Mouse (Mus musculus): ENCODE results near the gene Ran.

Ran gene

DNA sequence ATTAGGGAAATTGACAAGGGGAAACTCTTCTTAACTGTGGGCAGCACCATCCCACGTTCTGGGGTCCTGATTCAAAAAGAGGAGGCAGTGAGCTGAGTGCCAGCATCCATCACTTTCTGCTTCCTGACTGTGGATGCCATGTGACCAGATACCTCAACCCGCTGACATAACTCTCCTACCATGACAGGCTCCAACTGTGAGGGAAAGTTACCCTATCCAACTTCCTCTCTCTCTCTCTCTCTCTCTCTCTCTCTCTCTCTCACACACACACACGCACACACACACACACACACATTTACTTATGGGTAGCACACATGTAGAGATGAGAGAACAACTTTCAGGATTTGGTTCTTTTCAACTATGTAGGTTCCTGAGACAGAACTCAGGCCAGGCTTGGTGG lies 10.3 kb upstream of the Ran start:
- in situ Hi-C loops (cut with MboI, MseI), result loop anchor here (5.0 to 25.0 kb wide), 5 partner anchors 838 to 1397 kb away; partner anchors contain the start of genes Rabgef1 (in 1 of the 2), Sbds (in 1 of the 2), Sumf2 (in 1 of the 2) and Tyw1 (in 1 of the 2)

DNA sequence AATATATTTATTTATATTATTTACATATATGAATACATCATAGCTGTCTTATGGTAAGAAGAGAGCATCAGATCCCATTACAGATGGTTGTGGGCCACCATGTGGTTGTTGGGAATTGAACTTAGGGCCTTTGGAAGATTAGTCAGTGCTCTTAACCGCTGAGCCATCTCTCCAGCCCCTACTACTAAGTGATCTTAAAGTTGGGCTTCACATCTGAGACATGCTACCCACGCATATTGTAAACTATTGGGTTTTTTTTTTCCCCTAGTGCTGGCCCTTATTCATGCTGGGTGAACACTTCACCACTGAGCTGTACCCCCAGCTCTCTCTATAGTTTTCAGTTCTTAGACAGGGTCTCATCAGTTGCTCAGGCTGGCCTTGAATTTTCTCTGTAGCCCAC lies 8.9 kb upstream of the Ran start:
- in situ Hi-C loops (cut with MboI, MseI), result loop anchor here (5.0 to 25.0 kb wide), 5 partner anchors 1076 to 1399 kb away; partner anchors contain the start of genes Sbds (in 2 of the 2), Tyw1 (in 2 of the 2) and Rabgef1 (in 1 of the 2)

DNA sequence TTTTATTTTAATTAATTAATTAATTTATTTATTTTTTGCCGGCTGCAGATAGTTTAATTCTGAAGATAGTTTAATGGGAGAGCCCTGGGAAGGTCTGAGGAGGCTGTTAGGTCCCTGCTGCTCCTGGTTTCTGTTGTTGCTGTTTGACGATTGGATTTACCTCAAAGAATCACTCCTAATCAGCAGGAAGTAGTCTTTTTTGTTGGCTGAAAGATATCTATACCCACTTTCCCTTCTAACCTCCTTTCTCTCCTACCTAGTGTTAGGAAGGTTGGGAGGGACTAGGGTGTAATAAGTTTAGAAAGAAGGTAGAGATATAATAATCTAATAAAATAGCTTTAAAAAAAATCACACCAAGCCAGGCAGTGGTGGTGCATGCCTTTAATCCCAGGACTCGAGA lies 4.8 kb upstream of the Ran start:
- in situ Hi-C loops (cut with MboI, MseI), result loop anchor here (25.0 kb wide), 4 partner anchors 1072 to 1403 kb away; partner anchors contain the start of genes Rabgef1 (in 1 of the 2), Sbds (in 1 of the 2) and Tyw1 (in 1 of the 2)

DNA sequence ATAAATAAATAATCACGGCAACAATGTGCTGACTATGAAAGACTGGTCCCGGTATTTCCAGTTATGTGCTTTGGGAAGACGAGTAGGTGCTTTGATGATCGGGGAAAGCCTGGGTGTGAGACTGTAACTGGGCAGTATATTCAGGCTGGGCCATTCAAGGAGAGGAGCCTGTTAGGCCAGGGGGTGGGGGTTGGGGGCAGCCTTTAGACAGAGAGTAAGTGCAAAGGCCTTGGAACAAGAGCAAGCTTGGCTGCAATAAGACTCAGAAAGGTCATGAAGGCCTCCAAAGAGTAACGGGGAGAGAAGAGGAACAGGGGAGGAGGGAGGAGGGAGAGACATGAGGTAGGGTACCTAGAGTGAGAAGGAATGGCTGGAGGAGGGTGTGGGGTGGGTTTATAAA lies 4.3 kb upstream of the Ran start:
- in situ Hi-C loops (cut with MboI, MseI), result loop anchor here (25.0 kb wide), 4 partner anchors 1072 to 1403 kb away; partner anchors contain the start of genes Rabgef1 (in 1 of the 2), Sbds (in 1 of the 2) and Tyw1 (in 1 of the 2)

DNA sequence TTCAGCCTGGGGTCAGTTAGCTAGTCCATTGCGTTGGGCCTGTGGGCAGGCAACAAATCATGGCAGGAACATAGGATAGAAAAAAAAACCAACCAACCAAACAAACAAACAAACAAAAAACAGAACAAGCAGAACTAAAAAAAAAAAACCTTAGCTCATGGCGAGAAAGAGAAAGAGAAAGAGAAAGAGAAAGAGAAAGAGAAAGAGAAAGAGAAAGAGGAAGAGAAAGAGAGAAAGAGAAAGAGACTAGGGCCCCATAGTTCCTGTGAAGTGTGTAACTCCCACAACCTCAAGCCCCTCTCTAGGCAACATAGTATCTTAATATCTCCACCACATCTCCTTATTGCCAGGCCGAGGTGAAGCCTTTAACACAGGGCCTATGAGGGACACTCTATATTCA lies 3.5 kb upstream of the Ran start:
- in situ Hi-C loops (cut with MboI, MseI), result loop anchor here (25.0 kb wide), 4 partner anchors 1071 to 1404 kb away; partner anchors contain the start of genes Rabgef1 (in 1 of the 2), Sbds (in 1 of the 2) and Tyw1 (in 1 of the 2)

DNA sequence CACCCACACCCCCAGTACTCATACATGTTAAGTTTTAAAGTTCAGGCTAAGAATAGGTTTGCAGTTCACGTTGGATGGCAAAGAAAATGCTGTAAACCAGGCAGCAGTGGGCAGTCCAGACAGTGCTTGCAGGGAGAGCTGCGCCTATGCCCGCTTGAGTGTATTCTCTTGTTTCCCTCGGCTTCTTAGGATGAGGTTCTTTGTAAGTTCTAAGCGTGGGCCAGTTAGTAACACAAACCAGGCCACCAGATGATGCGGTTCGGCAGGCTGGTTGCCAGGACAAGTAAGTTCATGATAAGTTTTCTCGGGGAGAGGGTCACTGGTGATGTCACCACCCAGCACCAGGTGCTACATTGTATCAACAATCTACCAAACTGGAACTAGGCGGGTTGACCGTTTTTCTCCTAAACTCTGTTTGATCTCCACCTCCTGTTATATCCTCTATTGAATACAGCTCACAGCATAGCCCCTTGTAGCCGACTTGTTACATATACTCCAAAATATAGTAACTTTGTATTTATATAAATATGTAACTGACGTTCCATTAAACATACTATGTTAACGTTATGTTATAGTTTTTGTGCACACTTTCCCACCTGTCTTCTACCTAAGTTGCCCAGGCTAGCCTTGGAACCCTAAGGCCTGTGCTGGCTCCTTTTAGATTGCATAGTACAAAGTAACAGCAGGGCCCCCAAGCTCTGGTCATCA lies 933 bp upstream of the Ran start:
- in situ Hi-C loops (cut with MboI, MseI), result loop anchor here (25.0 kb wide), 4 partner anchors 1068 to 1407 kb away; partner anchors contain the start of genes Rabgef1 (in 1 of the 2), Sbds (in 1 of the 2) and Tyw1 (in 1 of the 2)

DNA sequence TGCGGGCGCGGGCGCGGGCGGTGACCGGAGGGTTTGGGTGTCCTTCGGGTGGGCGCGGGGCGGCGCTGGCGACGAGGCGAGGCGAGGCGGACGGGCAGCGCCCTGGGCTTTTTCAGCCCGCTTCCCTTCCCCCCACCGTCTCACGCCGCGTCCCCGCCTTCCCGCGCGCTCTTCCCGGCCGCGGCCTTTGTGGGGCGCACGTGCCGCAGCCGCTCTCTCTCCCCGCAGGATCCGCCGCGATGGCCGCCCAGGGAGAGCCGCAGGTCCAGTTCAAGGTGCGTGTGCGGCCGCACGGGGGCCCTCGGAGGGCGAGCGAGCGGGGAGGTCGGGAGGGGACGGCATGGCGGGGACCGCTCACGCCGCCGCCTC lies 415 bp downstream of the Ran start:
- in situ Hi-C loops (cut with MboI, MseI), result loop anchor here (10.0 to 25.0 kb wide), 6 partner anchors 565 to 1408 kb away; partner anchors contain the start of genes Gusb (in 1 of the 2), Mmp17 (in 1 of the 2), Rabgef1 (in 1 of the 2) and Sbds (in 1 of the 2)

DNA sequence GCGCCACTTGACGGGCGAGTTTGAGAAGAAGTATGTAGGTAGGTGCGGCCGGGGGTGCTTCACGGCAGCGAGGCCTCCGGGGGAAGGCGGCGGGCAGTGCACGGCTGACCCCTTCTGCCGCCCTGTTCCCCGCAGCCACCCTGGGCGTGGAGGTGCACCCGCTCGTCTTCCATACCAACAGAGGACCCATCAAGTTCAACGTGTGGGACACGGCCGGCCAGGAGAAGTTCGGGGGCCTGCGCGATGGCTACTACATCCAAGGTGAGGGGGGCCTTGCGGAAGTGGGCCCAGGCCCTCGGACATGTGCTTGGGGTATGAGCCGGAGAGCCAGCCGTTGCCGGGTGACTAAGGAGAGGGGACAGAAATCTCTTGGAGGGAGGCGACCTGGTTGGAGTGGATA lies 862 bp downstream of the Ran start:
- in situ Hi-C loops (cut with MboI, MseI), result loop anchor here (10.0 to 25.0 kb wide), 6 partner anchors 564 to 1408 kb away; partner anchors contain the start of genes Gusb (in 1 of the 2), Mmp17 (in 1 of the 2), Rabgef1 (in 1 of the 2) and Sbds (in 1 of the 2)

DNA sequence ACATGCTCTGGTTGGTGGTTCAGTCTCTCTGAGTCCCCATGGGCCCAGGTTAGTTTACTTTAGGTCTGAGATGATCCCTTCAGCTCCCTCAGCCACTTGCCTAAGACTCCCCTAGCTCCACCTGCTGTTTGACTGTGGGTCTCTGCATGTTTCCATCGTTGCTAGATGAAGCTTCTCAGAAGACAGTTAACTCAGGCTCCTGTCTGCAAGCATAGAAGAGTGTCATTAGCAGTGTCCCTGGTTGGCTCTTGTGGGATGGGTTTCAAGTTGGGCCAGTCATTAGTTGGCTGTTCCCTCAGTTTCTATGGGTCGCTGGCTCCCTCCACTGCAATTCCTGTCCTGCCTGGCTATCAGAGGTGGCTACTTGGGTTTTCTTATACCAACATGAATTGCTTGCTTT lies 5.2 kb downstream of the Ran start:
- in situ Hi-C loops (cut with MboI, MseI), result loop anchor here in 1 of 2 experiments (10.0 kb wide), 2 partner anchors 560 to 980 kb away; partner anchors contain the start of genes Gusb and Mmp17

DNA sequence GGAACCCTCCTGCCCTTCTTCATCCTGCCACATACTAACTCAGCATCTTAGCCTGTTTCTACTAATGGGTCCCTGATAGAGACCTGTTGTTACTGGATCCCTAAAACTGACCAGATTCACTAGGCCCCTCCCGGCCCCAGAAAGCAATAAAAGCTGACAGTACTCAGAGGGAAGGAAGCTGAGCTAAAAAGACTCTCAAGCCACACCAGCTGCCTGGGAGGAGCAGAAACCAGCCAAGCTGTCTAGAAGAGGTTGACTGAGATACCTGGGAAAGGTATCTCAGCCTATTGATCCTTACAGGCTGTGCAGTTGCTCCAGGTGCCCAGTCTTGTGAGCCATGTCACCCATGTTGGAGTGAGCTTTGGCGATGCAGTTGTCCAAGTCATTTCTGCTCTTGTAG lies 5.9 kb downstream of the Ran start:
- in situ Hi-C loops (cut with MboI, MseI), result loop anchor here in 1 of 2 experiments (10.0 kb wide), 2 partner anchors 559 to 979 kb away; partner anchors contain the start of genes Gusb and Mmp17

DNA sequence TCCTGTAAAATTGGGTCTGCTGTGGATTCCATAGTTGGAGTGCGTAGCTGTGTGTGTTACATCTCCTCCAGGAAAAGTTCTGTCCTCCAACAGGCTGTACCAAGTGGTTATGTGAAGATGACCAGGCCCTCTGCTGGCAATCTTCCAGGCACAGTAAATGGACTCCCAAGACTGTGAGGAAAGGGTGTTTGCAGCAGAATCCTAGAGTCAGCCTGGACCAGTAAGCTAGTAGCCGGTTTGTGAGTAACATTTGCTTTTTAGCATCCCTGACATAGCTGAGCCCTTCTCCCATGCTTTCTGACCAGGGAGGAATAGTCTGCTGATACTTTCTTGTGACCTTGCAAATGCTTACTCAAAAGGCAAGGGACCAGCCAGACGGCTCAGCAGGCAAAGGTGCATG lies 6.3 kb downstream of the Ran start:
- in situ Hi-C loops (cut with MboI, MseI), result loop anchor here in 1 of 2 experiments (10.0 kb wide), 2 partner anchors 559 to 979 kb away; partner anchors contain the start of genes Gusb and Mmp17

DNA sequence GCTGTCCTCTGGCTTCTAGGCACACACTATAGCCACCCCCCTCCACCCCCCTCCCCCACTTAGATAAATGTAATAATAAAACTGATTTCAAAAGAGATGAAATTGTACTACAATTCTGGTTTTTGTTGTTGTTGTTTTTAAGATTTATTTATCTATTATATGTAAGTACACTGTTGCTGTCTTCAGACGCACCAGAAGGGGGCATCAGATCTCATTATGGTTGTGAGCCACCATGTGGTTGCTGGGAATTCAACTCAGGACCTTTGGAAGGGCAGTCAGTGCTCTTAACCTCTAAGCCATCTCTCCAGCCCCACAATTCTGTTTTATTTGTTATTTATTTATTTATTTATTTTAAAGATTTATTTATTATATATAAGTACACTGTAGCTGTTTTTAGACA lies 6.8 kb downstream of the Ran start:
- in situ Hi-C loops (cut with MboI, MseI), result loop anchor here in 1 of 2 experiments (10.0 kb wide), 2 partner anchors 558 to 978 kb away; partner anchors contain the start of genes Gusb and Mmp17

DNA sequence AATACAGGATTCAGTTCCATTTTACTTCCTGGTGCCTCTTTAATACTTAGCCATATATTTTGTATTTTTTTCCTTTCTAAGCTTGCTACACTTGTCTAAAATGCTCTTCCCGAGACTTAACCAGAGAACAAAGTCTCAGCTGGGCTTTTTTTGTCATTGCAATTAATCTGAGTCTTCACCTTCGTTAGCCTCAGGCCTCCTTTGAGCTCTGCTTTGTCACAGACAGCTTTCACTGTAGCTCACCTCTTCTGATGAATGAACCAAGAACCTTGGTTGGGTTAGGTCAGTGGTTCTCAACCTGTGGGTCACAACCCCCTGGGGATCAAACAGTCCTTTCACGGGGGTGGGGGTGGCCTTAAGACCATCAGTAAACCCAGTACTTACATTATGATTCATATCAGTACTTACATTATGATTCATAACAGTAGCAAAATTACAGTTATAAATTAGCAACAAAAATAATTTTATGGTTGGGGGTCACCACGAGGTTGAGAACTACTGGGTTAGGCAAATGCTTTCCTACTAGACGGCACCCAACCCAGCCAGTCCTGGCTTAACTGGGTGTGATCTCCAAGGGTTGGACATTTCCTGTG lies 9.4 kb downstream of the Ran start:
- in situ Hi-C loops (cut with MboI, MseI), result loop anchor here in 1 of 2 experiments (10.0 kb wide), 2 partner anchors 556 to 976 kb away; partner anchors contain the start of genes Gusb and Mmp17

DNA sequence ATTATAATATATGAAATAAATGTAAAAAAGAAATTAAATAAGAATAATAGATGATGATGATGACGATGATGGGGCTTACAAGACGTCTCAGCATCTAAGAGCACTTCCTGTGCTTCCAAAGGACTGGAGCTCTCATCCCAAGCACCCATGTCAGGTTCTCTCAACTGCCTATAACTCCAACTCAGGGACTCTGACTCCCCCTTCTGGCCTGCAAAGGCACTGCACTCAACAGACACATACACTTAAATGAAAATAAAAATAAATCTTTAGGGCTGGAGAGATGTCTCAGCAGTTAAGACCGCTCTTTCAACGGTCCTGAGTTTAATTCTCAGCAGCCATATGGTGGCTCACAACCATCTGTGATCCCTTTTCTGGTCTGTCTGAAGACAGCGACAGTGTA lies 16.8 kb downstream of the Ran start:
- in situ Hi-C loops (cut with MboI, MseI), result no loop called here

DNA sequence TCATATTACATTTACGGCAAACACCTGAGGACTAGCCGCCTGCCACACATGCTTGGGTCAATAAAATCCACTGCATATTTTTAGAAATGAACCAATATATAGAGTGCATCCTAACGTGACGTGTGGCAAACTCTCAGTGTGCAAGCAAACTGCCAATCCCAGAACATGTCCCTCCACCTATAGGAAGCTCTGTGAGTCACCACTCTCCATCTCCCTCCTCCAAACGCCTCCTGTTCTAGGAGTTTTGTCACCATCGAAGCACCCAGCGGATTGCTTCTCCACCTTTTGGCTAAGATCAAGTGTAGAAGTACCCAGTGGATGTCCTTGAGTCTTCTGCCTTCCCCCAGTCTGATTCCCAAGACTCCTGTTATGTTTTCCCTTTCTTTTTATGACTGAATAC lies 17.9 kb downstream of the Ran start:
- in situ Hi-C loops (cut with MboI, MseI), result no loop called here

DNA sequence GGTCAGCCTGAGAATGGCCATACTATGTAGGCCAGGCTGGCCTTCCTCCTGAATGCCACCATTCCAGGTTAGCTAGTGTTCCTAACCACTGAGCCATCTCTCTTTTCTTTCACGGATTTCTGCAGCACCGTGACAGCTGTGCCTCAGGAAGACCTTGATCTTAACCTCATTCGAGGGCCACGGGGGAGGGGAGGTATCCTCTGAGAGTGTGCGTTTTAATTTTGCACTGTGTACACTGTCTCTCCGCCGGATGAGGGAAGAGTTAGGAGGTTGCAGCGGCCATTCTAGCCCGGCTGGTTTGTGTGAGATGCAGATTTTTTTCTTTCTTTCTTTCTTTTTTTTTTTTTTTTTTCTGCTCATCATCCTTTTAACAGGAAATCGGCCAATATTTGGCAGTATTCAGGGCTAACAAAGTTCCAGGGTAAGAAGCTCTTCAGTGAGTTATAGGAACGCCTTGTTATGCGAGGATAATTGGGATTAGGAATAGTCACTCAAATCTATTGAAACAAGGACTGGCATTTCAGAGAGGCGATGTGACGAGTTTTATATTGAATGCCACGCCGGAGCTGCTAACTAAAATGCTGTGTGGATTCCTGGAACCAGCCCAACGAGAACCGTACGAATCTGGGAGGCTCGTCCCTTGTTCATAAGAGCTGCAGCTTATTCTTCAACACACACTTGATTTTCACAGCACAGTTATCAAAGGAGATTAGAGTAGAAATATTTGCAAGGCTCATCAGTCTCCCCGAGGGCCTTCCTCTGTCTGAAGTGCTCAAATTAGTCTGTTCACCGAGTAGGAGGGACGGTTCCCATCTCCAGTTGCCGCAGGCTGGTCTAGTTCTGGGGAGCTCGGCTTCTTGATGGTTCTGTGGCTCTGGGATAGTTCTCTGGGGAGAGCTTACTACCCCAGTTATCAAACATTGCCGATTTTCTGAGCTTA lies 26.0 kb downstream of the Ran start:
- in situ Hi-C loops (cut with MboI, MseI), result no loop called here

DNA sequence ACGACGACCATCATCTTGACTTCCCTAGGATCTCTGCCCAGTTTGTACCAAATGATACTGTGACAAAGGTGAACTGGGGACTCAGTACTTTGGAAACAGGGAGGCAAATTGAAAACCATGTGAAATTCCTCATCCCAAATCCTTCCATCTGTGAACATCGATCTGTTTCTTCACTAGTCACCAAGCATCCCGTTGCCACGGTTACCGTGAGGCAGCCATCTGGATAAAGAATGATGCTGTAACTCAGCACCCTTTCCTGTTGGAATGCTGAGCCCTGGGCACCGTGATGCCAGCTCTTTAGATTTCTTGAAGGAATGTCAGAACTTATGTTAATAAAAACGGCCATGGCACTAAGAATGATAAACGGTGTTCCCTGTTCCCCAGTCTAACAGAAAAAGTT lies 29.5 kb downstream of the Ran start:
- in situ Hi-C loops (cut with MboI, MseI), result no loop called here

DNA sequence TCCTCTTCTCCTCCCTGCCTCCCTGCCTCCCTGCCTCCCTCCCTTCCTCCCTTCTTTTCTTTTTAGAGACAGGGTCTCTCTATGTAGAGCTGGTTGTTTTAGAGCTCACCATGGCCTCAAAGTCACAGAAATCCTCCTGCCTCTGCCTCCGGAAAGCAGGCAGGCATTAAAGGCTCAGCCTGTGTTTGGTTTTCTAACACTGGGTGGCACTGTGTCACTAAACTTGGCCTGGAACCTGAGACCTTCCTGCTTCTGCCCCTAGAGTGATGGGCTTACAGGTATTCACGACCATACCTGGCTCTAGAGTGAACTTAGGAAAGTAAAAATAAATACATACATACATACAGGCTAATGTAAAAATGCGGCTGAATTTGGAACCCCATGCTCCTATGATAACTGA lies 32.0 kb downstream of the Ran start:
- in situ Hi-C loops (cut with MboI, MseI), result no loop called here

DNA sequence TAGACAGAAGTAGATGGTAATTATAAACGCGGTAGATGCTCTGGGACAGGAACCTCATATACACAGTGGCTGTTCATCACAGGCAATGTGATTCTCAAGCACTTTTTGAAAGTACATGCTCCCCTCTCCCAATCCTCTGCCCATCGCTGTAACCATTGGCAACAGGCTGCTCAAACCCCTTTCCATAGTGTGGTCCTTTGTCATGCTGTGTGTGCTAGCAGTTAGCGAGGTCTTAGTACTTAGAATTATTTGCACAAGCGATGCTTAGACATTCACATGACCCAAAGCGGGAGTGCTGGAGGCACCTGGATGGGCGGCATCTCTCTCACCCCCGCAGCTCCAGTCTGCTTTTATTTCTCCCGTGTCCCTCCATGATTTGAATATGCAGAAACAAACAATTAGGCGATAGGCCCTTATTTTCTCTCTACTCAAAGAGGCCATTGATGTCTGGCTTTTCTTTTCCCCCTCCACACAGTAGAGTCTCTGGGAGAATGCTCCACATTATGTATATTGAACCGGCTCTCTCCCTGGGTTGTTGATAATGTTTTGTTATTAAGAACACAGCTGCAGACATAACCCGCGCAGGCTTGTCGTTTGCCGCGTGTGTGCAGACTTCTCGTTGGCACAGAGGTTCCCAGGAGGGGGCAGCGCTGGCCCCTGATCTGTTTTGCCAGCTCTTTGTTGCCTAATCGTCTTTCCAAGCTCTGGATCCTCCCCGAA lies 32.9 kb downstream of the Ran start:
- in situ Hi-C loops (cut with MboI, MseI), result no loop called here
